Mouse (Mus musculus) testis, postnatal 14 days (tissue): Measurements from ENCODE around the gene Spred2.

ENCODE experiments used
- DNase-seq: peaks from one replicate; pipeline ENCODE4 v3.0.0; 2021; ENCODE audit warnings: low spot score

Spred2 gene

GRCm38 (mm10) chr11:19953919-19954318, 29.7 kb downstream of the Spred2 start:
- no peak for DNase-seq

GRCm38 (mm10) chr11:19955069-19955468, 30.9 kb downstream of the Spred2 start:
- DNase-seq = no peak

GRCm38 (mm10) chr11:19955701-19956100, 31.5 kb downstream of the Spred2 start:
- no peak for DNase-seq

- no peak for DNase-seq
Measured at GRCm38 (mm10) chr11:19959006-19959405, 34.8 kb downstream of the Spred2 start.

GRCm38 (mm10) chr11:19959897-19960296, 35.7 kb downstream of the Spred2 start:
- no peak for DNase-seq

- DNase-seq = no peak
Measured at GRCm38 (mm10) chr11:19960541-19960940, 36.4 kb downstream of the Spred2 start.

- no peak for DNase-seq
Measured at GRCm38 (mm10) chr11:19961088-19961487, 36.9 kb downstream of the Spred2 start.

GRCm38 (mm10) chr11:19961766-19962365, 37.7 kb downstream of the Spred2 start:
- DNase-seq = no peak

- no peak for DNase-seq
Measured at GRCm38 (mm10) chr11:19962796-19963195, 38.6 kb downstream of the Spred2 start.

- no peak for DNase-seq
Measured at GRCm38 (mm10) chr11:19963717-19964141, 39.6 kb downstream of the Spred2 start.

- DNase-seq = no peak
Measured at GRCm38 (mm10) chr11:19964333-19964732, 40.2 kb downstream of the Spred2 start.

- DNase-seq = no peak
Measured at GRCm38 (mm10) chr11:19965037-19965611, 40.9 kb downstream of the Spred2 start.

GRCm38 (mm10) chr11:19965664-19966063, 41.5 kb downstream of the Spred2 start:
- DNase-seq = no peak

GRCm38 (mm10) chr11:19966294-19966693, 42.1 kb downstream of the Spred2 start:
- no peak for DNase-seq

- no peak for DNase-seq
Measured at GRCm38 (mm10) chr11:19969584-19969983, 45.4 kb downstream of the Spred2 start.

GRCm38 (mm10) chr11:19971954-19972750, 48.0 kb downstream of the Spred2 start:
- DNase-seq = no peak

- no peak for DNase-seq
Measured at GRCm38 (mm10) chr11:19973032-19973790, 49.0 kb downstream of the Spred2 start.

- DNase-seq = no peak
Measured at GRCm38 (mm10) chr11:19976032-19976431, 51.9 kb downstream of the Spred2 start.

- DNase-seq = no peak
Measured at GRCm38 (mm10) chr11:19977687-19978086, 53.5 kb downstream of the Spred2 start.

- DNase-seq = no peak
Measured at GRCm38 (mm10) chr11:19979338-19979737, 55.2 kb downstream of the Spred2 start.

GRCm38 (mm10) chr11:19982113-19982512, 57.9 kb downstream of the Spred2 start:
- no peak for DNase-seq

GRCm38 (mm10) chr11:19982779-19983178, 58.6 kb downstream of the Spred2 start:
- DNase-seq = no peak
